8 mouse cellular contexts compared by ENCODE assay signal in the genomic region with DNA sequence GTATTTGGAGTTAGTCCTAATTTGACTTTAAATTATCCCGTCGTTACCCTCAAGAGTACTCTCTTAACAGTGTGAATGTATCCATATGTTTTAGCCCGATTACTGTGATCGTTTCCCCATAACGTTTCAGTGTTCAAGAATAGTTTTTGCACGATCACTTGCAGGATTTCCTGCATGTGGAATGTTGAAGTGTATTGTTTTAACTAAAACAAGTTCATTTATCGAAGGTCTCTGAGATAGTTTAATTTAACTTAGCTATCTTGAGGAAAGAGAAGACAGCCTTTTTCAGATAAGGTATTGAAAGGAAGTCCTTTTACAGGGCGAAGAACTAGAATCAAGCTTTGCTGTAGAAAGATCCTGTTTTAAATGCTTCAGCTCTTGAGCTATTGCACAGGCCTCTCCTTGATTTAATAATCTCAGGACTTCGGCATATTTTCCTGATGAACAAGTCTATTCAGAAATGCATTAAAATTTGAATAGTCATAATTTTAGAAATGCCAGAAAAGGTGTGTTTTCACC. TPM values are rescaled to one million over a fixed set of nuclear protein-coding genes. Genes with fewer than 3 reads are reported as not detected.
A peak's percentile ranks its signal among the peaks of the same experiment; 100 is the strongest.
DNase-seq lines count a peak whose midpoint lies in the region; ATAC-seq and TF ChIP-seq lines count a peak whose summit lies in the region.

No protein-coding gene starts in this region.

- peaks cover 23% of the 10 kb centered on the region for H3K4me1 ChIP-seq in kidney, embryonic 16.5 days (ENCODE audit: insufficient read depth, low read length)
- peaks cover 22% of the 10 kb centered on the region for H3K4me1 ChIP-seq in bone marrow macrophage, adult 2 months (ENCODE audit: control insufficient read depth, insufficient read depth, low read length)
- peaks cover 4% of the 10 kb centered on the region; the same call in 1 of the 2 replicates for H3K4me1 ChIP-seq in hindbrain, postnatal 0 days (ENCODE audit: insufficient read depth, low read length)
- H3K4me1 ChIP-seq in midbrain, postnatal 0 days (ENCODE audit: insufficient read depth, low read length): peaks cover 13% of the 10 kb centered on the region

- peak overlapping the region; percentile 99 for H3K4me3 ChIP-seq in kidney, embryonic 16.5 days (ENCODE audit: low read length)
- H3K4me3 ChIP-seq in bone marrow macrophage, adult 2 months (ENCODE audit: insufficient read depth, low read length): peak overlapping the region; percentile 90
- H3K4me3 ChIP-seq in hindbrain, postnatal 0 days (ENCODE audit: low read length): peak overlapping the region; percentile 99
- peak overlapping the region; percentile 70 for H3K4me3 ChIP-seq in midbrain, postnatal 0 days (ENCODE audit: low read depth, low read length)

- TF ChIP-seq POLR2A in bone marrow macrophage, adult 2 months (IDR thresholded peaks at IDR 0.05; ENCODE audit: borderline replicate concordance, low read depth, low read length): no peak

- ATAC-seq in kidney, embryonic 16.5 days (ENCODE audit: low FRiP score, low TSS enrichment): no peak
- no peak for ATAC-seq in hindbrain, postnatal 0 days
- ATAC-seq in midbrain, postnatal 0 days (ENCODE audit: low FRiP score): no peak

- H3K9ac ChIP-seq in kidney, embryonic 16.5 days (replicated peaks; ENCODE audit: low read length): peak overlapping the region; percentile 97
- H3K9ac ChIP-seq in hindbrain, postnatal 0 days (replicated peaks; ENCODE audit: low read length): peak overlapping the region; percentile 94
- peak overlapping the region; percentile 91 for H3K9ac ChIP-seq in midbrain, postnatal 0 days (replicated peaks; ENCODE audit: low read length, poor library complexity, severe bottlenecking)

- no peaks in the 10 kb centered on the region for H3K27me3 ChIP-seq in kidney, embryonic 16.5 days (ENCODE audit: insufficient read depth, low read length)
- H3K27me3 ChIP-seq in hindbrain, postnatal 0 days (ENCODE audit: insufficient read depth, low read length): no peaks in the 10 kb centered on the region
- H3K27me3 ChIP-seq in midbrain, postnatal 0 days (ENCODE audit: insufficient read depth, low read length): no peaks in the 10 kb centered on the region

- WGBS in kidney, embryonic 16.5 days: 13% methylated on average over 9 of the region's 9 CpGs
- 16% methylated on average over 9 of the region's 9 CpGs for WGBS in hindbrain, postnatal 0 days
- WGBS in midbrain, postnatal 0 days: 16% methylated on average over 9 of the region's 9 CpGs

- DNase-seq in kidney, postnatal 25 days: no peak
- DNase-seq in hindbrain, postnatal 0 days (ENCODE audit: low spot score): no peak
- no peak for DNase-seq in midbrain, postnatal 0 days (ENCODE audit: low spot score)
- no peak for DNase-seq in urinary bladder, postnatal 36 days (ENCODE audit: low spot score in 2 of 2)
- no peak for DNase-seq in cerebellum, adult 11 months
- no peak for DNase-seq in lung, adult 18-20 months

- H3K27ac ChIP-seq in kidney, embryonic 16.5 days (ENCODE audit: low read length): no peak overlapping the region
- H3K27ac ChIP-seq in bone marrow macrophage, adult 2 months (ENCODE audit: insufficient read depth, low read depth, low read length): no peak overlapping the region
- peak overlapping the region; percentile 98; the same call in 1 of the 2 replicates for H3K27ac ChIP-seq in hindbrain, postnatal 0 days
- H3K27ac ChIP-seq in midbrain, postnatal 0 days (ENCODE audit: low read depth, low read length): 0 out of 2 replicates have a peak overlapping the region, but pooled peaks have one; percentile 94

- H3K9me3 ChIP-seq in kidney, embryonic 16.5 days (ENCODE audit: low read length): no peaks in the 10 kb centered on the region
- H3K9me3 ChIP-seq in hindbrain, postnatal 0 days (ENCODE audit: low read length): no peaks in the 10 kb centered on the region
- H3K9me3 ChIP-seq in midbrain, postnatal 0 days (ENCODE audit: low read length): no peaks in the 10 kb centered on the region

- TF ChIP-seq CTCF in bone marrow macrophage, adult 2 months (IDR thresholded peaks at IDR 0.05; ENCODE audit: low read depth, low read length): no peak
- TF ChIP-seq CTCF in hindbrain, postnatal 0 days (IDR thresholded peaks at IDR 0.05; ENCODE audit: low read depth): no peak
- TF ChIP-seq CTCF in midbrain, postnatal 0 days (IDR thresholded peaks at IDR 0.05): no peak

- peak overlapping the region; percentile 78 for H3K4me2 ChIP-seq in kidney, embryonic 16.5 days (replicated peaks; ENCODE audit: low read depth, low read length)
- peak overlapping the region; percentile 66 for H3K4me2 ChIP-seq in hindbrain, postnatal 0 days (ENCODE audit: low read depth, low read length)
- peak overlapping the region; percentile 56 for H3K4me2 ChIP-seq in midbrain, postnatal 0 days (ENCODE audit: low read depth, low read length, poor library complexity, severe bottlenecking)

- 0 out of 2 replicates have a peak, but pooled peaks cover 3% of the 10 kb centered on the region for H3K36me3 ChIP-seq in kidney, embryonic 16.5 days (ENCODE audit: insufficient read depth, low read length)
- no peaks in the 10 kb centered on the region for H3K36me3 ChIP-seq in hindbrain, postnatal 0 days (ENCODE audit: insufficient read depth, low read length)
- no peaks in the 10 kb centered on the region for H3K36me3 ChIP-seq in midbrain, postnatal 0 days (ENCODE audit: insufficient read depth, low read length)

RNA-seq across cellular contexts. Expression of a gene that starts 1.3 kb away (rescaled TPM):
- polyA plus RNA-seq in kidney, embryonic 16.5 days (2015; fragmentation: Nextera tagmentation; extraction: Ambion mirVana): 171 and 172 TPM in 2 replicates
- 105 and 111 TPM in 2 replicates for polyA plus RNA-seq in bone marrow macrophage, adult 2 months (2012; ENCODE audit: insufficient read depth, insufficient read length, missing spikeins)
- total RNA-seq in hindbrain, postnatal 0 days (2014; rRNA removed): 202 and 204 TPM in 2 replicates
- polyA plus RNA-seq in hindbrain, postnatal 0 days (2015; fragmentation: Nextera tagmentation; extraction: Ambion mirVana): 156 and 178 TPM in 2 replicates
- 210 and 229 TPM in 2 replicates for total RNA-seq in midbrain, postnatal 0 days (2014; rRNA removed)
- 165 and 179 TPM in 2 replicates for polyA plus RNA-seq in midbrain, postnatal 0 days (2015; fragmentation: Nextera tagmentation; extraction: Ambion mirVana)

Comparison
In these comparisons a context has a peak if more than half of its experiments do, and no peak if none do; other contexts are left out.
1. H3K27ac ChIP-seq: peak in hindbrain, postnatal 0 days (single experiment) and midbrain, postnatal 0 days (single experiment); none in kidney, embryonic 16.5 days (single experiment) and bone marrow macrophage, adult 2 months (single experiment).
2. Peak in every context shown above with its lines, with median percentiles within 50 percentile points of each other: H3K4me2 ChIP-seq, H3K4me3 ChIP-seq and H3K9ac ChIP-seq.